Mouse (Mus musculus) kidney, adult 18-20 months (tissue): ENCODE results near the gene Scd4.
A peak's percentile ranks its signal among the peaks of the same experiment; 100 is the strongest.
"Not testable (repeated sequence)": the region's sequence is repeated elsewhere in the genome, so short reads cannot be mapped to it uniquely, and the experiment has no call there.

Experiments
- DNase-seq: peaks from one replicate; pipeline ENCODE4 v3.0.0; 2021

Scd4 gene

GRCm38 (mm10) chr19:44318545-44318944, 14.3 kb upstream of the Scd4 start:
- no peak for DNase-seq

- DNase-seq = no peak
Measured at GRCm38 (mm10) chr19:44320316-44320715, 12.6 kb upstream of the Scd4 start.

- no peak for DNase-seq
Measured at GRCm38 (mm10) chr19:44321201-44321600, 11.7 kb upstream of the Scd4 start.

GRCm38 (mm10) chr19:44321631-44322030, 11.3 kb upstream of the Scd4 start:
- no peak for DNase-seq

GRCm38 (mm10) chr19:44329566-44329965, 3.3 kb upstream of the Scd4 start:
- DNase-seq = peak; percentile 5

GRCm38 (mm10) chr19:44331128-44331527, 1.8 kb upstream of the Scd4 start:
- DNase-seq = not testable (repeated sequence)

- DNase-seq = no peak
Measured at GRCm38 (mm10) chr19:44331911-44332310, 981 bp upstream of the Scd4 start.

- no peak for DNase-seq
Measured at GRCm38 (mm10) chr19:44332326-44332725, 566 bp upstream of the Scd4 start.

- no peak for DNase-seq
Measured at GRCm38 (mm10) chr19:44333991-44334390, 1.1 kb downstream of the Scd4 start.

GRCm38 (mm10) chr19:44335876-44336662, 3.2 kb downstream of the Scd4 start:
- DNase-seq = no peak

- DNase-seq = no peak
Measured at GRCm38 (mm10) chr19:44349689-44350088, 16.8 kb downstream of the Scd4 start.

- DNase-seq = no peak
Measured at GRCm38 (mm10) chr19:44351756-44352155, 18.9 kb downstream of the Scd4 start.

GRCm38 (mm10) chr19:44358700-44359099, 25.8 kb downstream of the Scd4 start:
- DNase-seq = no peak

- DNase-seq = peak; percentile 66
Measured at GRCm38 (mm10) chr19:44363529-44363928, 30.6 kb downstream of the Scd4 start.

GRCm38 (mm10) chr19:44364029-44364428, 31.1 kb downstream of the Scd4 start:
- DNase-seq = no peak

GRCm38 (mm10) chr19:44365733-44366132, 32.8 kb downstream of the Scd4 start:
- no peak for DNase-seq

- DNase-seq = not testable (repeated sequence)
Measured at GRCm38 (mm10) chr19:44367076-44367475, 34.2 kb downstream of the Scd4 start.

- DNase-seq = no peak
Measured at GRCm38 (mm10) chr19:44369371-44369770, 36.5 kb downstream of the Scd4 start.

GRCm38 (mm10) chr19:44370231-44370630, 37.3 kb downstream of the Scd4 start:
- no peak for DNase-seq

- peak; percentile 74 for DNase-seq
Measured at GRCm38 (mm10) chr19:44372969-44373368, 40.1 kb downstream of the Scd4 start.

GRCm38 (mm10) chr19:44376511-44376951, 43.6 kb downstream of the Scd4 start:
- DNase-seq = no peak

- no peak for DNase-seq
Measured at GRCm38 (mm10) chr19:44377629-44378375, 44.9 kb downstream of the Scd4 start.

- no peak for DNase-seq
Measured at GRCm38 (mm10) chr19:44379090-44379489, 46.2 kb downstream of the Scd4 start.

GRCm38 (mm10) chr19:44380065-44380464, 47.2 kb downstream of the Scd4 start:
- DNase-seq = no peak
